Mouse (Mus musculus) 3T3-L1 (cell line): Measurements from ENCODE around the gene Acadsb.
"Not testable (repeated sequence)": the region's sequence is repeated elsewhere in the genome, so short reads cannot be mapped to it uniquely, and the experiment has no call there.

ENCODE experiments used
- DNase-seq: peaks from one replicate; pipeline ENCODE4 v3.0.0-alpha.2; 2015; ENCODE audit warnings: low read depth, low spot score

Acadsb gene

DNA sequence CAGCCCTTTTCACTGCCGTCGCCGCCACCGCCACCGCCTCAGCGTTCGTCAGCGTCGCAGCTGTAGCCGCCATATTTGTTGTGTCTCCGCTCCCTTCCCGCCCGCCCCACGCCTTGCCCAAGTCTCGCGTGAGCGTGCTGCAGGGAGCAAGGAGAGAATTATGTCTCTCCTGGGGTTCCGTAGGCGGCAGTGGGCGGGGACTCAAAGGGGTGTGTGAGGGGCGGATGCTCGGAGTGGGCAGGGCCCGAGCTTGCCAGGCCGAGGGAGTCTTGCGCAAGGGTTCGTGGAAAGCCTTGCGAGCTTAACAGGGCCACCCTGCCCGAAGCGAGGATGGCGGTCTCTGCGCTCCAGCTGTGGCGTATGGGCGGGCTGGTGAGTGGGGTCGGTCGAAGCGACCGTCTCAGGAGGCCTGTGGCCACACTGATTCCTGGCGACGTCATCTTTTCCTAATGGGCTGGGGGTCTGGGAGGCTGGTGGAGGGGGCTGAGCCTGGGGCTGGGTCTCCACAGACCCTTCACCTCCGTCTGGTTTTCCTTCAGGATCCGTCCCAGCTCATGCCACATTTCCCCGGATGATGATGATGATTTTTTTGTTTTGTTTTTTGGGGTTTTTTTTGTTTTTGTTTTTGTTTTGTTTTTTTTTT lies at the start of gene Acadsb, which contains the start of gene Ikzf5:
Acadsb (plus strand) TSS at position 186 of the 643 bp plus-strand sequence.
Ikzf5 (minus strand) TSS at position 106 of the 643 bp plus-strand sequence.
- DNase-seq = peak; percentile 97

DNA sequence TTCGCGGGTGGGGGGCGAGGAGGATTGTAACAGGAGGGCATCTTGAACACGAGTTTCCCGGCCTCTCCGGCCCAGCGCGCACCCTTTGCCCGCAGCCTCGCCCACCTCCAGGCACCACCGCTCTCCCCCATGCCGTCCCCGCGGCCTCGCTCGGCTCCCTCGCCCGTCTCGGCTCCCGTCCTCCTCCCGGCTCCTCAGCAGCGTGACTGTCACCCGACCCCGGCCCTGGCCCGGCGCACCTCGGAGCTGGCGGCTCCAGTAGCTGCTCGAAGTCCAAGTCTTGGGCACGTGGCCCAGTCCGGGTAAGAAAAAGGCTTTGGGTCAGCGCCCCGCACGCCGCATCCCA lies 48.2 kb upstream of the Acadsb start:
- no peak for DNase-seq

DNA sequence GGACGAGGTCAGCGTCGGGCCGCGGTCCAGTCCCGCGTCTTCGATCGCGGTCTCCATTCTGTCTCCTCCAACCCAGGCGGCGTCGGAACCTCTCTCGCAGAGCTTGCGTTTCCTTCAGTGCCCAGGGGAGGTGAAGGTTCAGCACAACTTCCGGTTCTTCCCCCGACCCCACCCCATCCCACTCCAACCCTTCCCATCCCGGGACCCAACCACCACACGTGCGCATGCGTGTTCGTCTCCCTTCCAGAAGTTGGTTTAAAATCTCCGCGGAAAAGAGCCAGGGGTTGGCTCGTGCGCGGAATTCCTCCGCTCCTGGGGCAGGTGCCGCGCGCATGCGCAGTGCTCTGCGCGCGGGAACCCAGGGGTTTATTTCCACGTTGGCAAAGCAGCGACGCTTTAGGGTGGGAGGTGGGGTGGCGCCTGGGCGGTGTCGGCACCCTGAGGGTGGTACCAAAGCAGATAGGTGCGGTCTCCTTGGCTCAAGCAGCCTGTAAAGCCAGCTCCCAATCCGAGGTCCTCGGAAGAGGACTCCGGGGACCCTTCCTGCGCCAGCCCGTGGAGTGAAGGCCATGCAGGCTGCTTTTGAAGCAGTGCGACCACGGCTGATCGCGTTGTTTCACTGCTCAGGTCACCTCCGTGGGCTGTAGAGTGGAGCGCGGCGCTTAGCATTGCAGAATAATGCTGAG lies 47.6 kb upstream of the Acadsb start, which contains the start of gene 2310057M21Rik:
2310057M21Rik (minus strand) TSS at position 145 of the 686 bp plus-strand sequence.
- peak; percentile 98 for DNase-seq

DNA sequence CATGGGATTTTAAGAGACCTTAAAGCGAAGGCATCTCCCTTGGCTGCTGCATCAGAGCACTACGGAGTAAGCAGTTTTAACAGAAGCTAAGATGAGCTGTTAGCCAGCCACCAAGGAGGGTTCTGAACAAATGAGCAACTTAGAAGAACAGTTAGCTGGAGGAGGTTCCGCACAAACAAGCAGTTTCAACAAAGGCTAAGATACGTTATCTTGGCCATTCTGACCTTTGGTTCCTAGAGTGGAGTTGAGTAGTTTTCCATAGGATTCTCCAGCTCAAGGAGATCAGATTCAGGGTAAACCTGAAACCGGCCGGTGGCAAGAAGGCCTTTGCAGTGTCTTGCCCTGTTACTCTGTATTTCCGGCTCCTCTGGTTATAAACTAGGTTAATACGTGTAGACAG lies 46.3 kb upstream of the Acadsb start:
- no peak for DNase-seq

DNA sequence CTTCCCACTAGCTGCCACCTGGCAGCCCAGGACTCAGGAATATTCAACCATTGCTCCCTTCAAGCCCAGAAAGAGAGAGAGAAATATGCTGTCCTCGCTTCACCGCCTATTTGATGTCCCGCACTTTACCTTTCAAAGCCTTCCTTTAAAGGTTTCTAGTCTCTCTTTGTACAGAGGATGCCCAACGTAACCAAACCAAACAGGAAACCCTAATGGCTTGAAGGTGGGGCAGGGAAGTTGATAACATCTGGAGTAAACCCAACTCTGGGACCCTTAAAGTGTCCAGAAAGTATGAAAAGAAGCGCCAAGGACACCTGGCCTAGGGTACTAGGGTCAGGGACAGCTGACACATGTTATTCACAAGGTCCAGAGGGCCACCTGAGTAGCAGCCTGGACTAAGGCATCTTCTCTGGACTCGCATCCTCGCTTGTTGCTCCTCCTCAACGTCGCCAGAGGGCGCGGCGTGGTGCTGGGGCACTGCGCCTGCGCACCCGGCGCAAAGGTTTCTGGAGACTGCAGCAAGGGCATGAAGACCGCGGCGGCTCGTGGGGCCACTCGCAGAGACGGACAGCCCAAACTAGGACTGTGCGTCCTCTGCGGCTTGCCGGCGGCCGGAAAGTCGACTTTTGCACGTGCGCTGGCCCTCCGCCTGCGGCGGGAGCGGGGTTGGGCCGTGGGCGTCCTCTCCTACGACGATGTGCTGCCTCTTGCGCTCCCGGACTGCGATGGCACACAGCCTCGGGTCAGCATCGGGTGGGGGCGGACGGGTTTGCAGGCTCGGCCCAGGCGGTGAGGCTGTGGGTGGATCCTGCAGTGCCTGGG lies 39.5 kb upstream of the Acadsb start, which contains the start of gene Pstk:
Pstk (plus strand) TSS at position 494 of the 822 bp plus-strand sequence.
- DNase-seq = peak; percentile 86

DNA sequence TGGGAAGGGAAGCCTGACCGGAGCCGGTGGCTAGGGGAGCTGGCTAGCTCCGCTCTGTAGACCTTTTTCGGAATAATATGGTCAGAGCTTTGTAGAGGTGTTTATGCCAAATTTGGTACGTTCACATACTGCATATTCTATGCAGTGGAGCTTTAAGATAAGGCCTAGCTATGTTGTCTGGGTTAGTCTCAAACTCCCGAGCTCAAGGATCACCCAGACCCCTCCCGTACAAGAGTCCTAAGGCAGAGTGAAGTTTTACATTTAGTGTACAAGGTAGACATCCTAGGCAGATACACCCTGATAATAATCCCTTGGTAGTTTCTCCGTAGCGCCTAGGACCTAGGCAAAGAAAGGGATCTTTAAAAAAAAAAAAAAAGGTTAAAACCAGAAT lies 38.9 kb upstream of the Acadsb start:
- no peak for DNase-seq

DNA sequence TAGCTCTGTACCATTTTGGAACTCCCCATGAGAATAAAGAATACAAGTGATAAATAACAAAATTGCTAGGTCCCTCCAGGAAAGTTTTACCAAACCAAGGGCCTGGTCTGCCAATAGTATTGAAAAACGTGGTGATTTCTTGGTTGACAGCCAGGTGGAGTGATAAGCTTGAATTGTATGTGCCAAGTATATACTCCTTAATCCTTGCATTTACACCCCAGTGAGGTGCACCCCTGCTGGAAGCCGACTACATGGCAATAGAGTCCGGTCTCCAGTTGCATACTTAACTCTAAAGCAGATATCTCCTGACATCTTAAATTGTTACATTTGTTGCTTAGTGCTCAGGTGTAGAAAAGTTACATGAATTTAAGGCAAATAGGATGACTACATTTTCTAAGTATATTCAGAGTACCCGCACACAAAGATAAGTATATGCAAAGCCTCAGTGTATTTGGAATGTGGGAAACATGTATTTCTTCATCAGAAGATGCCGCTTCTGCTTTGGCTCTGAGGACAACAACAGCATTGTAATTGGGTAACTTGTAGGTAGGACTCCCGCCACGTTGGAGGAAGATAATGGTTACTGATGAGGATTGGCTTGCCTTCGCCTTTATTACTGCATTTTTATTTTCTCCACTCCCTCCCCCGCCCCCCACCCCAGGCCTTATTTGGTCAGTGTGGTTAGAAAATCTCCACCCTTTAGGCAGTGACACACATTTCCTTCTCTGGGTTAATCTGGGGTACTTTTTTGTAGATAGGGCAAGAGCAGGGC lies 38.3 kb upstream of the Acadsb start:
- DNase-seq = peak; percentile 58

DNA sequence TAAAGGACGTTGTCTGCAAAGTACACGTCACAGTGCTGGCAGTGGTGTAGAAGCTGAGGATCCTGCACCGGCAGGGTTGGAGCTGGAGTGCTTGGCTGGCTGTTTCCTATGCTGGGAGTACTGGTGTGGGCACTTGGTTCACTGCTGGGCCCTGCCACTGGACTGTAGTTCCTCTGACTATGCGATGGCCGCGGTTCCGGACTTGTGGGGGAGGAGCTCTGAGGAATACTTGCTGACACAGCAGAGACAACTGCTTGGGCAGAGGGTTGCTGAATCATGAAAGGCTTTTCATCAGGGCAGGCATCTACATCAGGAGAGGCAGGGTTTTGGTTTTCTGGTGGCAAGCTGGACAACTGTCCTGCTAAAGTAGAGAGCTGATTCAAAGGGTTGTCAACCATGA lies 18.6 kb upstream of the Acadsb start:
- DNase-seq = not testable (repeated sequence)

DNA sequence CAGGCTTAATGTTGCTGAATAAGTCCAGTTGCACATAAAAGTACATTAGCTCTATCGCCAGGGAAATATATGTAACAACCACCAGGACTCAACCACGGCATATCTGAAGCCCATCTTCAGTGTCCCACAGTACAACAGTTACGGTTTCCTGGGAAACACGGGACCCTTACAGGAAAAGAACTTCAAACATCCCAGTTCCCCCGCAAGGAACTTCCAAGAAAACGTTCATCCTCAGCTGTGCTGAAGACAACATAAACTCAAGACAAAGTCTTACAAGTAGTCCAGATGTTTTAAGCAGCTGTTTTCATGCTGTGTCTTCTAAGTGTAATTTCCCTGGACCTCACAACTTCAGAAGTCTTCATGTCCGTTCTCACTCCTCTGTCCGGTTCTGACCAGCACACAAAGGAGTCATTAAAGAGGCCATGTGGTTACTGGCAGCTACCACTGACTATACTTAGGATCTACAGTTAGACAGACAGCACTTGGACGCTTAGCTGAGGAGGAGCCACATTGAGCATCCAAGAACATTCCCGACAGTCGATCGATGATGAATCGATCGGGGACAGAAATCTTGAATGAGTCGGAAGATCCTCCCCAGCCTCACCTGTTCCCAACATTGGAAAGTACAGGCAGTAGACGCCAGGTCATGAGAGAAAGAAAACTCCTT lies 947 bp upstream of the Acadsb start:
- DNase-seq = peak; percentile 61

DNA sequence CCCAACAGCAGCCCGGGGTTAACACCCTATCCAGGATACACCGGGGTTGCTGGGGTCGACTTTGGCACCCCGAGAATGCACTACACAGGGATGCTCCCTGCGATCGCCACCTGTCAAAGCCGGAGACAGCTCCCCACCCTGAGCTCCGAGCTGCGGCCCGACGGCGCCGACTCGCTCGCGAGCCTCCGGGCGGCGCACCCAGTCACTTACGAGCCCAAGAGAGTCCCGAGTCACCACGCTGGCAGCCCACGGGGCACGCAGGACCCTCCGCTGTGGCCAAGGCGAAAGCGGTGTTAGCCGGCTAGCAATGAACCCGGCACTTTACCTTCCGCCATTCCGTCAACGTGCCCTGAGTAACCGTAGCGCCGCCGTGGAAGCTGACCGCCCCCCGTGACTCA lies 414 bp upstream of the Acadsb start:
- no peak for DNase-seq

DNA sequence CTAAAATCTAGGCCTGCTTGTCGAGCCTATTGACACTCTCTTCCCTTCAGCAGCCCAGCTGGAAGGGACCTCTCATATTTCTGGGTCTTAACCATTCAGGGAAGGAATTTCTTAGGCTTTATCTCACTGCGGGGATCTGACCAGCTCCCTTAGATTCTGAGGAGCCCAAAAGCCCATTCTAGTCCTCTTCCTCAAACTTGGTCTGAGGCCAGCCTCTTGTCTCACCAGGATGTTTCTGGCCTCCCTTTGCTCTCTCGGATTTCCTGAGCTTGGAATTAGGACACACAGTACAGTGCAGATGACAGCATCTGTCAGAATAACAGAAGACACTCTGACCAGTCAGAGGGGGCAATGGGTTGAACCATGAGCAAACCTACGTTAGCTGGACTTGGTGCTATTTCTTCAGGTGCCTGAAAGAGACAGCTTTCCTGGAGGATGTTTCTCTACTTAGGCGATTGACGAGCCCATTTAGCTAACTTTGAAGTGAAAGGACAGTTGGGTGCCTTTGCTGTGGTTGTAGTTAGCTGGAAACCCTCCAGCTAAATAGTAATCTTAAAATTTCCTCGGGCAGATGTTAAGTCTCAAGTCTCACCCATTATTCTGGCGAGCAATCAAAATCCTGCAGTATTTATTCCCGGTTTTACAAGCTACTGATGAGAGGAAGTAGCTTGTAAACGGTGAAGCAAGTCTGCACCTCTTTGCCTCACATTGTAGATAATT lies 980 bp downstream of the Acadsb start:
- DNase-seq = peak; percentile 31

DNA sequence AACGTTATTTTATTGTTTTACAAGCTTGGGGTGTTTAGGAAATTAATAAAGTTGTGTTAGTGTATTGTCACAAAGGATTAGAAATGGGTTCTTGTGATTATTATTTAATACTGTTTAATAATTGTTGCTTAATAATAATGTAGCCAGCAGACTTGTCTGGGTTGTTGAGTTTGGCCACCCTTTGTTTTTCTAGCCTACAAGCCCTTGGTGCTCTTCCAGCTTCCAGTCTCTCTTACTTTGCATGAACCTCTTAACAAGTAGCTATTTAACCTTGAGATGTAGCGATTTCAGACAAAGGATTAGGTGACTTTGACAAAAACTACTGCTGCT lies 1.5 kb downstream of the Acadsb start:
- DNase-seq = no peak

DNA sequence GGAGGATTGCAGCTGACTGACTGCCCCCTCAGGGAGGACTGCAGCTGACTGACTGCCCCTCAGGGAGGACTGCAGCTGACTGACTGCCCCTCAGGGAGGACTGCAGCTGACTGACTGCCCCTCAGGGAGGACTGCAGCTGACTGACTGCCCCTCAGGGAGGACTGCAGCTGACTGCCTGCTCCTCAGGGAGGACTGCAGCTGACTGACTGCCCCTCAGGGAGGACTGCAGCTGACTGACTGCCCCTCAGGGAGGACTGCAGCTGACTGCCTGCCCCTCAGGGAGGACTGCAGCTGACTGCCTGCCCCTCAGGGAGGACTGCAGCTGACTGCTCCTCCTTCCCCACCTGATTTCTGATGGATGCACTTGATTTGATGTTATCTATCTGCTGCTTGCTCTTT lies 6.3 kb downstream of the Acadsb start:
- DNase-seq = not testable (repeated sequence)

DNA sequence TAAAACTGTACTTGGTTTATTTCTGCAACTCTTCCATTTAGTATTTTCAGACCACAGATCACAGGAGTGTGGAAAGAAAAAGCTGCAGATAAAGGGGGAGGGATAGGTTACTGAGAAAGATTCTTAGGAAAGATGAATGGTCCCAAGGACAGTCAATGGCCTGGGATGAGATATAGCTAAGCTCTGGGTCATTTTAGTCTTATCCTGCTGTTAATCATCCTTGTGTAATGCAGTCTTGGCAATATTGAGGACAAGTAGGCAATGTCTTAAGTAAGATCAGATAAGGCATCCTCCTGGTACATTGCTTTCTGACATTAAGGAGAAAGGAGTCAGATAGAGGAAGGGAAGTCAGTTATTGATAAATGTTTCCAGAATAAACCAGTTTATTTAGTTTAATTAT lies 7.2 kb downstream of the Acadsb start:
- no peak for DNase-seq

DNA sequence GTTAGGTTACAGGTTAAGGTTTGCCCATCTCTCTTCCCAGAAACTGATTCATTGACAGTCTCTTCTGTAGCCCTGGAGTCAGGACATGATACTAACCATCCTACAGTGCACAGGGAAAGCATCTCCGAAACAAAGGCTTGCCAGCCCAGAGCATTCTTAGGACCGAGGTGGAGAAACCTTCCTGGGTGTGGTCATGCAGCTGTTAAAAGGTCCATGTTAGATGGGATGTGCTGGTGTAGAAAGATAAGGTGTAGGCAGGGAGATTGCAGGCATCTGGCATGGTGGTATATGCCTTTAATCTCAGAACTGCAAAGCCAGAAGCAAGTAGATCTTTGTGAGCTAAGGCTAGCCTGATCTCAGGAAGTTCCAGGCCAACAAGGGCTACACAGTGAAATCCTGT lies 14.5 kb downstream of the Acadsb start:
- DNase-seq = no peak

DNA sequence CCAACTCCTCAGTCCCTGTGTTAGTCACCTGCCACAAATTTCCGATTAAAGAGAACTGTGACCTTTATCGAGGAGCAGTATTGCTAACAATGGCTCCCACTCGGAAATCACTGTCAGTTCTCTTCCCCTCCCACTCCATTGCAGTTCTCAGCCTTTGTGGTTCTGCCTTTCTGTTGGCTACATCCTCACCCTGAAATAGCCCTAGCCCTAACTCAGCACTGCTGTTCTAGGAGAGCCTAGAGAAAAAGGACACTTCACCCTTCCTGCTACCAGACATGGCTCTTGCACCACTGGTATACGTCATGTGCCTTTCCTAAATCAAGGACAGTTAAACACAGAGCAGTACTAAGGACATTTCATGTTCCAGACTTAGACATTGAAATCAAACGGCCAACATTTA lies 16.9 kb downstream of the Acadsb start:
- DNase-seq = no peak

DNA sequence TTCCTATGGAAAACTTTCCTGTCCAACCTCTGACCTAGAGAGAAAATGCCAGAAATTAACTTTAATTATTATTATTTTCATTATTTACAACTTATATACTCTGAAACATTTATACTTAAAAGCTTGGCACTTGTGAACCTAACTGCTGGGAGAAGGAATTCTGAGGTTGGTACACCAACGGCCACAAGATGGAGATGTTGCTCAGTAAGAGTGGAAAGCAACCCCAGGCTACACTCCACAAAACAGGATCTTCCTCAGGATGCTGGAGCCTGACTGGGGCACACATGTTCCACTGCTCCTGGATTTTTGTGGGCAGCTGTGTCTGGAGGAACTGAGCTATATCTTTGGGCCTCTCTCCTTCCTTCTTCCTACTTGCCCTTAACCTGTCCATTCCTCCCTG lies 21.8 kb downstream of the Acadsb start:
- peak; percentile 70 for DNase-seq

DNA sequence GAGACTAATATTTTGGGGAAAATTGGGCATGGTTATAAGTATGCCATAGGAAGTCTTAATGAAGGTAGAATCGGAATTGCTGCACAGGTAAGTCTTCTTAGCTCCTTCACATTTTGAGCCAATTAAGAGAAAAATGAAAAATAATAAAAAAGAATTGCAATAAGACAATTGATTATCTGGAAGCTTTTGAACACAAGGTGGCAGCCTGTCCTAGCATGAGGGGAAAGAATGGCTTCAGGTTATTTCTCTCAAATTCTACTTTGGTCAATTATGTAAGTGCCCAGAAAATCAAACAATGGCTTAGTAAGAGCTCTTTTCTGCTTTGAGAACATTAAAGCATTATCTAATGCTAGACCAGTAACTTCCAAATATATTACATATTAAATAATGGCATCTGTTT lies 23.9 kb downstream of the Acadsb start:
- DNase-seq = no peak

DNA sequence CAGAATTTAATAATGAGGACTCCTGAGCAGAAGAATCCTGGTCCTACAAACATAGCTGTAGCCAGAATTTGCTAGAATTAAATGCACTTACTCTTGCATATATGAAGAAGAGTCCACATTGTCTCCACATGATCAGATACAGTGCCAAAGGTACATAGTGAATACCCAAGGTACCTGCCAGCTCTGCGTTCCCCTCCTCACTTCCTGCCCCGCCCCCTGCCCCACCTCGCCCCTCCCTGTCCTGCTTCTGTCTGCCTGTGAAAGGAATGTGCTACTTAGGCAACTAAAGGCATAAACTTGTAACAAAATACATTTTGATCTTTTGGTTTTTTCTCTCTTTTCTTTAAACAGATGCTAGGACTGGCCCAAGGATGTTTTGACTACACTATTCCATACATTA lies 26.6 kb downstream of the Acadsb start:
- no peak for DNase-seq

DNA sequence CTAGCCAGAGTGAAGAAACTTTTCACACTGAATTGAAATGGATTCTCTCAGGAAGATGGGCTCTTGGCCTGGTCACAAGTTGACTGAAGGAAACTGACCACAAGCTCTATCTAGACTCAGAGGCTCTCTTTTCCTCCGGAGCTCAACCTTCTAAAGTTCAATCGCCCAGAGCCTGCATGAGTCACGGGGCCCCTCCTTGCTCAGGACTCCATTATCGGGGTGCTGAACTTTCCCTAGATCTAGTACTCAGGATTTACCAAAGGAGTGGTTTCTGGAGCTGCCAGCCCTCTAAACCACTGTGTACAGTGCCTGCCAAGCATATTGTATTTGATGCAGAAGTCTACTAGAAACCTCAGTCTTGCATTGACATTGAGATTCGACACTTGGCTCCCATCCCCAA lies 46.3 kb downstream of the Acadsb start:
- DNase-seq = no peak
